Mouse (Mus musculus) embryonic fibroblast, embryonic 13.5 days (primary cell): Measurements from ENCODE around the gene Tac4.

Source experiments
- CTCF ChIP-seq: IDR thresholded peaks from 2 replicates; pipeline ENCODE4 v1.5.1; 2011; ENCODE audit warnings: mild to moderate bottlenecking, control low read depth, low read length, moderate library complexity, borderline replicate concordance; ENCODE audit not compliant: insufficient read depth
- POLR2A ChIP-seq: IDR thresholded peaks from 2 replicates; pipeline ENCODE4 v1.6.1; 2011; ENCODE audit warnings: low read depth, mild to moderate bottlenecking, control low read depth, low read length, moderate library complexity

- TF ChIP-seq POLR2A (no peak), CTCF (no peak)
Measured at GRCm38 (mm10) chr11:95305600-95305999, 44.3 kb downstream of the Tac4 start.
